Mouse (Mus musculus): Measurements from ENCODE around the gene Epor.

- TF ChIP-seq POLR2A (IDR thresholded peaks at IDR 0.05; ENCODE audit: insufficient read depth, low read depth, low read length) (no peak), CTCF (IDR thresholded peaks at IDR 0.05) (no peak)
Observed at GRCm38 (mm10) chr9:21926784-21927183, 36.5 kb downstream of the Epor start.
